Mouse (Mus musculus): ENCODE data around the gene Supt20. TPM values are rescaled to one million over a fixed set of nuclear protein-coding genes. Genes with fewer than 3 reads are reported as not detected.

Gene Supt20
- total and polyA plus RNA-seq, 3 experiments, result 31.6 to 66.6 TPM; not detected in 1

DNA sequence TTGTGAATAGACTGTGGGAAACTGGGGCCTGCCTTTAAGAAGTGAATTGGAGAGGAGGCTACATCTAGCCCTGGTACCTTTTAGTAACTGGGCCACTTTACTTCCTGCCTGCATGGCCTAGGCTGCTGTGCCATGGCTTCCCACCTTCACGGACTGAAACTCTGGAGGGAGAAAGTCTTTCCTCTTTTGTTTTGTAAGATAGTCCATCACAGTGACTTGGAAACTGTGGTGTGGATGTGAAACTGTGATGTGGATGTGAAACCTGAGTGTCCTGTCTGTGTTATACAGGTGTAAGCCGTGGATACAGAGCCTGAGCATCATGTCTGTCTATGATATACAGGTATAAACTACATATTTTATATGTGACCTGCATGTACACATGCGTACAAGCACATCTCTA lies 35.5 kb upstream of the Supt20 start:
- Histone ChIP-seq H3K36me3 (ENCODE audit: control insufficient read depth in 1 of 2, insufficient read depth in 2 of 2, low read length in 2 of 2) (0 out of 4 replicates have a peak, but pooled peaks cover 0 to 2% of the 10 kb centered on the region in 2 experiments), H3K27ac (ENCODE audit: control insufficient read depth, low read depth, low read length) (no peak overlapping the region), H3K4me3 (ENCODE audit: control insufficient read depth in 1 of 2, insufficient read depth in 1 of 2, low read depth in 2 of 2, low read length in 2 of 2) (no peak overlapping the region), H3K9ac (ENCODE audit: control insufficient read depth, low read depth, low read length, poor library complexity, severe bottlenecking) (no peak overlapping the region), H3K27me3 (ENCODE audit: control insufficient read depth in 1 of 2, insufficient read depth in 2 of 2, low read length in 2 of 2) (no peaks in the 10 kb centered on the region), H3K4me1 (ENCODE audit: control insufficient read depth in 1 of 2, insufficient read depth in 2 of 2, low read length in 2 of 2) (no peaks in the 10 kb centered on the region; a peak in 1 of 4 replicates), H3K79me2 (ENCODE audit: control insufficient read depth, insufficient read depth, low read length, poor library complexity) (no peaks in the 10 kb centered on the region), H3K9me3 (replicated peaks; ENCODE audit: insufficient read depth, low read length) (no peaks in the 10 kb centered on the region)
- no peak for TF ChIP-seq CHD1 (IDR thresholded peaks at IDR 0.05; ENCODE audit: low read depth, low read length)
- no peak for TF ChIP-seq ETS1 (IDR thresholded peaks at IDR 0.05; ENCODE audit: low read depth, low read length)
- no peak for TF ChIP-seq RAD21 (IDR thresholded peaks at IDR 0.05; ENCODE audit: low read depth, low read length)
- no peak for TF ChIP-seq POLR2A (IDR thresholded peaks at IDR 0.05; ENCODE audit: control insufficient read depth in 1 of 2, insufficient read depth in 1 of 2, low read depth in 1 of 2, low read length in 2 of 2, poor library complexity in 1 of 2)
- TF ChIP-seq ZNF384 (IDR thresholded peaks at IDR 0.05; ENCODE audit: low read depth, low read length), result no peak
- TF ChIP-seq NELFE (IDR thresholded peaks at IDR 0.05; ENCODE audit: low read depth, low read length), result no peak
- TF ChIP-seq MXI1 (IDR thresholded peaks at IDR 0.05; ENCODE audit: low read depth, low read length), result no peak
- no peak for TF ChIP-seq E2F4 (IDR thresholded peaks at IDR 0.05; ENCODE audit: borderline replicate concordance, low read depth, low read length)
- TF ChIP-seq KAT2A (conservative IDR thresholded peaks at IDR 0.05; ENCODE audit: low read depth, low read length), result no peak
- no peak for TF ChIP-seq TCF12 (IDR thresholded peaks at IDR 0.05; ENCODE audit: low read depth, low read length)
- no peak for TF ChIP-seq ZC3H11A (IDR thresholded peaks at IDR 0.05; ENCODE audit: low read depth, low read length)
- no peak for TF ChIP-seq SIN3A (IDR thresholded peaks at IDR 0.05; ENCODE audit: low read length)
- TF ChIP-seq ZMIZ1 (IDR thresholded peaks at IDR 0.05; ENCODE audit: low read depth, low read length), result no peak
- no peak for TF ChIP-seq TBP (IDR thresholded peaks at IDR 0.05; ENCODE audit: low read depth, low read length)
- DNase-seq (ENCODE audit: low read depth, low spot score), result no peak

DNA sequence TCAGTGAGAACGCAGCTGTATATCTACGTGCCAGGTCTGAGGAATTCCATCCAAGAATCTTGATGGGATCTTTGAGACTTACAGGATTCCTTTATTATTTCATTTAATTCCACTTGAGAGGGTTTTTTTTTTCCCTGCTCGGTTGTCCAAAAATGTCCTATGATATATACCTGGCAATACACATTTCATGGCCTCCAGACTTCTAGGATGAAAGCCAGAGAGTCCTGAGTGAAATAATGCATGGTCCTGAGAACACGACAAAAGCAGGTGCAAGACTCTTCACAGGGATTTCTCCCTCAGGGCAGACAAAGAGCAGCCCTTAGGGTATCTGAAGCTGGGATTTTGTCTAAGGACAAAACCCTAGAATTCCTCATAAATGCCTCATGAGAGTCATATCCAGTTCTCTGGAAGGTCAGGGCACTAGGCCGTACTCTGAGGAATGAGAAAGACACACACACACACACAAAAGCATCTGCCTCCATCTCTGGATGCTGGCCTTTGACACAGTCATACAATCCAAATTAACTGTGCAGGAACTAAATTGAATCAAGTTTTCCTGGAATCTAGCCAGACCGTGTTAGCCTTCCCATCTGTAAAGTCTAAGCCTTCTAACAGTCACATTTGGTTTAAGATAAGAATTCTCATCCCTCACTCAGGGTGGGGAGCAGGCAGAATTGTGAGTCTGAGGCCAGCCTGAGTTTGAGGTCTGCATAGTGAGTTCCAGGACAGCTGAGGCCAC lies 34.5 kb upstream of the Supt20 start:
- no peak for TF ChIP-seq BHLHE40 (IDR thresholded peaks at IDR 0.05; ENCODE audit: borderline replicate concordance, low read depth, low read length)
- TF ChIP-seq SIN3A (IDR thresholded peaks at IDR 0.05; ENCODE audit: low read length), result no peak
- no peak for TF ChIP-seq UBTF (IDR thresholded peaks at IDR 0.05; ENCODE audit: borderline replicate concordance, insufficient read depth, low read depth, low read length)
- TF ChIP-seq ZMIZ1 (IDR thresholded peaks at IDR 0.05; ENCODE audit: low read depth, low read length), result no peak
- no peak for TF ChIP-seq TCF12 (IDR thresholded peaks at IDR 0.05; ENCODE audit: low read depth, low read length)
- no peak for TF ChIP-seq TBP (IDR thresholded peaks at IDR 0.05; ENCODE audit: low read depth, low read length)
- no peak for TF ChIP-seq KAT2A (conservative IDR thresholded peaks at IDR 0.05; ENCODE audit: low read depth, low read length)
- TF ChIP-seq NRF1 (IDR thresholded peaks at IDR 0.05; ENCODE audit: insufficient read depth, low read depth, low read length, poor library complexity, severe bottlenecking), result no peak
- no peak for TF ChIP-seq E2F4 (IDR thresholded peaks at IDR 0.05; ENCODE audit: borderline replicate concordance, low read depth, low read length)
- no peak for TF ChIP-seq POLR2A (IDR thresholded peaks at IDR 0.05; ENCODE audit: control insufficient read depth in 1 of 2, insufficient read depth in 1 of 2, low read depth in 1 of 2, low read length in 2 of 2, poor library complexity in 1 of 2)
- no peak for TF ChIP-seq NELFE (IDR thresholded peaks at IDR 0.05; ENCODE audit: low read depth, low read length)
- no peak for TF ChIP-seq GABPA (IDR thresholded peaks at IDR 0.05; ENCODE audit: low read depth, low read length)
- no peak for TF ChIP-seq ZC3H11A (IDR thresholded peaks at IDR 0.05; ENCODE audit: low read depth, low read length)
- no peak for TF ChIP-seq MAFK (IDR thresholded peaks at IDR 0.05; ENCODE audit: borderline replicate concordance, low read depth, low read length)
- no peak for DNase-seq (ENCODE audit: low read depth, low spot score)
- H3K27ac ChIP-seq (ENCODE audit: control insufficient read depth, low read depth, low read length), result no peak overlapping the region
- no peak overlapping the region for H3K9ac ChIP-seq (ENCODE audit: control insufficient read depth, low read depth, low read length, poor library complexity, severe bottlenecking)
- H3K4me3 ChIP-seq (ENCODE audit: control insufficient read depth in 1 of 2, insufficient read depth in 1 of 2, low read depth in 2 of 2, low read length in 2 of 2), result no peak overlapping the region
- H3K36me3 ChIP-seq (ENCODE audit: control insufficient read depth in 1 of 2, insufficient read depth in 2 of 2, low read length in 2 of 2), result 0 out of 4 replicates have a peak, but pooled peaks cover 0 to 2% of the 10 kb centered on the region in 2 experiments
- H3K27me3 ChIP-seq (ENCODE audit: control insufficient read depth in 1 of 2, insufficient read depth in 2 of 2, low read length in 2 of 2), result no peaks in the 10 kb centered on the region
- no peaks in the 10 kb centered on the region; a peak in 1 of 4 replicates for H3K4me1 ChIP-seq (ENCODE audit: control insufficient read depth in 1 of 2, insufficient read depth in 2 of 2, low read length in 2 of 2)
- H3K9me3 ChIP-seq (replicated peaks; ENCODE audit: insufficient read depth, low read length), result no peaks in the 10 kb centered on the region
- no peaks in the 10 kb centered on the region for H3K79me2 ChIP-seq (ENCODE audit: control insufficient read depth, insufficient read depth, low read length, poor library complexity)
